Mouse (Mus musculus): ENCODE data around the gene Krtcap3. TPM values are rescaled to one million over a fixed set of nuclear protein-coding genes. Genes with fewer than 3 reads are reported as not detected.

Gene Krtcap3
- polyA plus RNA-seq, 1 experiment from 2014 or later: 7.5 TPM

DNA sequence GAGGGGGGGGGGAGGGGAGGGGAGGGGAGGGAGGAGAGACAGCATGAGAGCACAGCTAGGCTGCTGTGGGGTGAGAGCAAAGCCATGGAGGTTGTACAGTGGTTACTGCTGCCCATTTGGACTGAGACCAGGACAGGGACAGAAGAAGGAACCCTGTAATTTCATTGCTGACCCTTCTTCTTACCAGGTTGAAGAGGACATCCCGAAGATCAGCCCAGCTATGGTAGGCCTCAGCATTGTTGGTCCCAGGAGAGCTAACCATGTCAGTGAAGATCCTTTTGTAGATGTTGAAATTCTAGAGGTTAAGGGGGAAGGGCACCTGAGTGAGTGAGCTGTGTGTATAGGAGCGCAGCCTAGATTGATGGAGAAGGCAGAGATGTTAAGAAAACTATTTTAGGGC lies 3.9 kb downstream of the Krtcap3 start:
- WGBS (ENCODE audit: insufficient replicate concordance): 78% methylated on average over 2 of the region's 2 CpGs
- ATAC-seq (no peak), DNase-seq (no peak)
- no peak overlapping the region for H3K27ac ChIP-seq (ENCODE audit: low read depth)
- H3K27me3 ChIP-seq (ENCODE audit: insufficient read depth, low read length): no peaks in the 10 kb centered on the region
- no peak overlapping the region for H3K4me2 ChIP-seq (ENCODE audit: low read depth, low read length)
- no peaks in the 10 kb centered on the region for H3K9me3 ChIP-seq (ENCODE audit: low read length)
- no peak overlapping the region for H3K9ac ChIP-seq (replicated peaks)
- peaks cover 4% of the 10 kb centered on the region for H3K4me1 ChIP-seq (ENCODE audit: insufficient read depth)
- no peak overlapping the region for H3K4me3 ChIP-seq (ENCODE audit: low read depth, low read length)
- TF ChIP-seq EP300 (IDR thresholded peaks at IDR 0.05; ENCODE audit: low read depth): no peak
- no peak for TF ChIP-seq CTCF (IDR thresholded peaks at IDR 0.05; ENCODE audit: low read depth)
- H3K36me3 ChIP-seq (replicated peaks; ENCODE audit: insufficient read depth, low read length): peaks cover 17% of the 10 kb centered on the region

GRCm38 (mm10) chr5:31255971-31256370 lies 4.5 kb downstream of the Krtcap3 start:
- Histone ChIP-seq H3K27me3 (ENCODE audit: insufficient read depth, low read length) (no peaks in the 10 kb centered on the region), H3K36me3 (replicated peaks; ENCODE audit: insufficient read depth, low read length) (peaks cover 11% of the 10 kb centered on the region), H3K4me3 (ENCODE audit: low read depth, low read length) (no peak overlapping the region), H3K9ac (replicated peaks) (no peak overlapping the region), H3K4me1 (ENCODE audit: insufficient read depth) (peaks cover 4% of the 10 kb centered on the region), H3K27ac (ENCODE audit: low read depth) (no peak overlapping the region), H3K9me3 (ENCODE audit: low read length) (no peaks in the 10 kb centered on the region), H3K4me2 (ENCODE audit: low read depth, low read length) (no peak overlapping the region)
- ATAC-seq (no peak), DNase-seq (no peak)
- no peak for TF ChIP-seq EP300 (IDR thresholded peaks at IDR 0.05; ENCODE audit: low read depth)
- TF ChIP-seq CTCF (IDR thresholded peaks at IDR 0.05; ENCODE audit: low read depth): no peak
- 72% methylated on average over 2 of the region's 2 CpGs for WGBS (ENCODE audit: insufficient replicate concordance)

DNA sequence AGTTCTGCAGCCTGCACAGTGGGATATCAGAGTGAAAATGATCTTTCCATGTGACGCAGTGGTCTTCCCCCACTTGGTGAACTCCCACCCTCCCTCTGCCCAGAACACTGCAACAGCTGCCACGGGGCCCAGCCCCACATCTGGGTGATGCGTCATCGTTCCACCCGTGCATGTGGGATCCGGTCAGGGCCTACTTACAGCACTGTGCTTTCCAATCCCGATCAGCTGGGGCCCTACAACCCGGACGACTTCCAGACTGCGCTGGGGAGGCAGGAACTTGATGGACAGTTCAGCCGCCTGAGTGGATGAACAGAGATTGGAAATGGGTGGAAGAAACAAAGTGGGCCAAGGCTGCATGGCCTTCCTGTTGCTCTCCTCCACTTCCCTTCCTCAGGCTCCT lies 6.1 kb downstream of the Krtcap3 start:
- WGBS (ENCODE audit: insufficient replicate concordance): 79% methylated on average over 11 of the region's 11 CpGs
- no peaks in the 10 kb centered on the region for H3K4me1 ChIP-seq (ENCODE audit: insufficient read depth)
- TF ChIP-seq EP300 (IDR thresholded peaks at IDR 0.05; ENCODE audit: low read depth) (no peak), CTCF (IDR thresholded peaks at IDR 0.05; ENCODE audit: low read depth) (no peak)

DNA sequence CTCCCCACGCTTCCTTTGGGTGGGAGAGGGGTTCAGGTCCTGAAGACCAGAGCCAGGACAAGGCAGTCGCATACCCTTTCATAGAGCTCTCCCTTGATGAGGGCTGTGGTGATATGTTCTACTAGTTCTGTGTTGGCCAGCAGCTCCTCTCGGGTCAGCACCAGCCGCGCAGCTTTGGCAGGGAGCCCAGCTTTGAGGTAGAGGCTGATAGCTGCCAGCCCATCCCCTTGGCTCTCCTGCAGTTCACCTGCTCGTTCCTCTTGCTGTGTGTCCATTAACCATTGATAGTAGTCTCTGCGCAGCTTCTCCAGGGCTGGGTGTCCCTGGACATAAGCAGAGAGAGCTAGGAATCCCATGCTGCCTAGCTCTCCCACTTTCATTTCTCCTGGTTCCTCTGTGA lies 14.6 kb downstream of the Krtcap3 start:
- no peak overlapping the region for H3K9ac ChIP-seq (replicated peaks)
- H3K4me1 ChIP-seq (ENCODE audit: insufficient read depth): no peaks in the 10 kb centered on the region
- H3K27ac ChIP-seq (ENCODE audit: low read depth): no peak overlapping the region
- H3K36me3 ChIP-seq (replicated peaks; ENCODE audit: insufficient read depth, low read length): peaks cover 3% of the 10 kb centered on the region
- H3K27me3 ChIP-seq (ENCODE audit: insufficient read depth, low read length): no peaks in the 10 kb centered on the region
- no peak overlapping the region for H3K4me3 ChIP-seq (ENCODE audit: low read depth, low read length)
- H3K9me3 ChIP-seq (ENCODE audit: low read length): no peaks in the 10 kb centered on the region
- no peak overlapping the region for H3K4me2 ChIP-seq (ENCODE audit: low read depth, low read length)
- no peak for ATAC-seq
- no peak for DNase-seq
- WGBS (ENCODE audit: insufficient replicate concordance): 79% methylated on average over 7 of the region's 7 CpGs
- TF ChIP-seq EP300 (IDR thresholded peaks at IDR 0.05; ENCODE audit: low read depth): no peak
- TF ChIP-seq CTCF (IDR thresholded peaks at IDR 0.05; ENCODE audit: low read depth): no peak

More for the DNA sequence above, 6.1 kb downstream of the Krtcap3 start:
- Histone ChIP-seq H3K9ac (replicated peaks) (no peak overlapping the region), H3K27ac (ENCODE audit: low read depth) (no peak overlapping the region), H3K4me2 (ENCODE audit: low read depth, low read length) (no peak overlapping the region), H3K4me3 (ENCODE audit: low read depth, low read length) (no peak overlapping the region), H3K27me3 (ENCODE audit: insufficient read depth, low read length) (no peaks in the 10 kb centered on the region), H3K36me3 (replicated peaks; ENCODE audit: insufficient read depth, low read length) (peaks cover 4% of the 10 kb centered on the region), H3K9me3 (ENCODE audit: low read length) (no peaks in the 10 kb centered on the region)
- ATAC-seq (no peak), DNase-seq (no peak)

DNA sequence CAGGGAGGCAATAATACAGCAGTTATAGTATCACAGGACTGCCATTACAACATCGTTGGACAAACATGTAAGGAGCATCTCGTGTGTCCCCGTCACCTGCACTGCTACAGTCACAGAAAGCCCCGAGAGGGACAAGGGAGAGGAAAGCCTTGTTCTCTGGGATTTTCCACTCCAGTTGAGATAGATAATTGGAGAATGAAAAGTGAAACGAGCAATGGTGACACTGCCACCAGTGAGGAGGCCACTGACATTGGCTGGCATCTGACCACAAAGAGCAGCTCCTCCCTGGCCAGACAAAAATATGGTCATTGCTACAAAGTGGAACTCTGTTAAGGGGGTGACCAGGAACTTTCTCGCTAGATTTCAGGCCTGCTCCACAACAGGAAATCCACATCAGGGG lies 16.2 kb downstream of the Krtcap3 start:
- Histone ChIP-seq H3K27me3 (ENCODE audit: insufficient read depth, low read length) (no peaks in the 10 kb centered on the region), H3K27ac (ENCODE audit: low read depth) (no peak overlapping the region), H3K9me3 (ENCODE audit: low read length) (no peaks in the 10 kb centered on the region), H3K9ac (replicated peaks) (no peak overlapping the region), H3K4me2 (ENCODE audit: low read depth, low read length) (no peak overlapping the region), H3K36me3 (replicated peaks; ENCODE audit: insufficient read depth, low read length) (peaks cover 3% of the 10 kb centered on the region), H3K4me1 (ENCODE audit: insufficient read depth) (no peaks in the 10 kb centered on the region), H3K4me3 (ENCODE audit: low read depth, low read length) (no peak overlapping the region)
- ATAC-seq: no peak
- TF ChIP-seq EP300 (IDR thresholded peaks at IDR 0.05; ENCODE audit: low read depth) (no peak), CTCF (IDR thresholded peaks at IDR 0.05; ENCODE audit: low read depth) (no peak)
- DNase-seq: no peak
- WGBS (ENCODE audit: insufficient replicate concordance): 64% methylated on average over 6 of the region's 6 CpGs

GRCm38 (mm10) chr5:31273018-31273417 lies 21.5 kb downstream of the Krtcap3 start:
- no peaks in the 10 kb centered on the region for H3K9me3 ChIP-seq (ENCODE audit: low read length)
- no peak for ATAC-seq
- no peak overlapping the region for H3K4me3 ChIP-seq (ENCODE audit: low read depth, low read length)
- no peak overlapping the region for H3K27ac ChIP-seq (ENCODE audit: low read depth)
- no peak for DNase-seq
- no peak overlapping the region for H3K9ac ChIP-seq (replicated peaks)
- H3K4me2 ChIP-seq (ENCODE audit: low read depth, low read length): no peak overlapping the region
- TF ChIP-seq EP300 (IDR thresholded peaks at IDR 0.05; ENCODE audit: low read depth) (no peak), CTCF (IDR thresholded peaks at IDR 0.05; ENCODE audit: low read depth) (no peak)
- WGBS (ENCODE audit: insufficient replicate concordance): 84% methylated on average over 6 of the region's 6 CpGs
- H3K36me3 ChIP-seq (replicated peaks; ENCODE audit: insufficient read depth, low read length): peaks cover 12% of the 10 kb centered on the region; the same call in 1 of the 2 replicates
- H3K27me3 ChIP-seq (ENCODE audit: insufficient read depth, low read length): no peaks in the 10 kb centered on the region
- no peaks in the 10 kb centered on the region for H3K4me1 ChIP-seq (ENCODE audit: insufficient read depth)
